Mouse (Mus musculus) CD4-positive, CD25-positive, alpha-beta regulatory T cell, adult 4 months (primary cell): ENCODE measurements around the gene Ip6k1. TPM values are rescaled to one million over a fixed set of nuclear protein-coding genes. Genes with fewer than 3 reads are reported as not detected.

Experiments used
- ATAC-seq: one replicate; pipeline ENCODE4 v1.8.0; 2017
- polyA plus RNA-seq, 2 experiments: library from polyadenylated mRNA; unstranded; fragments of 100-300 nt; shearing (Covaris generic); gene quantifications; one replicate each; pipeline ENCODE4 v1.2.1; 2017

Ip6k1 gene
- 100 to 1,000 TPM in 1 of 2 experiments, 10 to 100 TPM in 1; 65.9 to 118 TPM for polyA plus RNA-seq

DNA sequence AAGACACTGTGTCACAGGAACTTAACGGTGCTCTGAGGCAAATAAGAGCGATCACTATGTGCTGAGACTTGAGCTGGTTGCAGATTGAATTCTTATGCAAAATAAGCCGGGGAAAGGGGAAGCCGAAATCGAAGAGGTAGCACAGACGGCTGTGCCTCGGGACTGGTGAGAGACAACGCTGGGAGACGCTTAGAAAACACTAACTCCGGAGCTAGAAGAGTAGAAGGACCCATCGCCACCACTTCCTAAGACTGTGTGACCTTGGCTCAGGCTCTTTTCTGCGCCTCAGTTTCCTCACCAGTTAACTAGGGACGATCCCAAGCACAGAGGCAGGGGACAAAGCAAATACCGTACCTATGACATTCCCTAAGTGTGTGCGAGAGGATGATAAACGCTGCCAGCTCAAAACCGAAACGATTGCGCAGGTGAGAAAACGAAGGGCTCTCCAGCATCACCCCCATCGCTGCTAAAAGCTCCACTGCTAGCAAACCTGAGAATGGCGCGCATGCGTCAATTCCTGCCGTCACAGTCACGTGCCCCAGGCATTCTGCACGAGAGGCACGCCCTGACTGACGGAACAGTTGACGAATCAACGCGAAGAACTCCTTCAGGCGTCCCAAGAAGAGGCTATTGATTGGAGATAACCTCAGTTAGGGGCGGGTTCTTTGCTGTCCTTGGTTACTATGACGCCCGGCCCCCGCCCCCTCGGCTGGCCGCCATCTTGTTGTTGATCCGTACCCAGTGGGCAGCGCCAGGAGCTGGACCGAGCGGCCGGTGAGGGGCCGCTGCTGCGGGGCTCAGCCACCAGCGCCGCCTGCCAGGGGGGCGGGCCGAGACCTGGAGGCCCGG is at the start of gene Ip6k1:
Gene Ip6k1 (plus strand): TSS at position 580 of the 849 bp plus-strand sequence.
- peak; percentile 99 for ATAC-seq

DNA sequence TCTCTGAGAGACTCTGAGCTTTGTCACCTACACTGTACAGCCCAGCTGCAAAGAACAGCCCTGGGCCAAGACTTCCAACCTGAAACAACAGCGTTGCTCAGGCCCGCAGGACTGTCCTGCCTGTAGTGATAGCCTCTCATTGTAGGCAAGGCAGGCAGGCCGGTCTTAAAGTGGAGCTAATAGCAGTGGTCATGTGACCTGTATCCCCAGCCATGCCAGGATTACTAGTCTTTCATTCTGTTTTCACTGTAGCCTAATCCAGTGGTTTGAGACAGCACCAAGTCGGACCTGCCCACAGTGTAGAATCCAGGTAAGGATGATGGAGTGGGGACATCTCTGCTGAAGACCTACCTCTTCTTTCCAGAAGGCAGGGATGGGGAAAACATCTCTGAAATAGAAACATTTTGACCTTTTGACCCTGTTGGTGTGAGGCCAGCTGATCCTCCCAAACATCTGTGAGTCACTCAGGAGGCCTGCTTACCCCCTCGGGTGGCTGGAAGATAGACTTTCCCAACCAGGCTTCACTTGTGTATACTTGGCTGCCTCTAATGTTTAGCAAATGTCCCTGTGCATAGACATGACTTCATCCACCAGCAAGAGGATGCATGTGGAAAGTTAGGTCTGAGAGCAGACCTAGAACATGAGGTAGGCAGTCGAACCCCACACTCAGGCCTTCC is 46.5 kb upstream of the Ip6k1 start:
- ATAC-seq: no peak

DNA sequence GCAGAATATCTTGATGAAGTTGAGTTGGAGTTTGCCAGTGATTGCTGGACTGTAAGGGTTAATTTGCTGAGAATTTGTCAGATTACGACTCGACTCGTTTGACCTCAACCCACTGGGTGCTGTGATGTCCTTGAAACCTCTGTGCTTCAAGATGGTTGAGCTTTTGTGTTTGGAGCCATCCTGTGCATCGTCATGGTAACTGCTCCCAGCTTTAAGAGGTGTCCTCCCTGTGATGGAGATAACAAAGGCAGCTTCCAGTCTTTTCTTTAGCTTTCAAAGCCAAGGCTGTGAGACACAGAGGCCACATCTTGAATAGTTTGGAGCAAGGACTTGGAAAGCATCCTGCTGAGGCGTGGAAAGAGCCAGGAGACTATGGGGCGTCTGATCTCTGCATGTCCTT is 45.2 kb upstream of the Ip6k1 start:
- no peak for ATAC-seq

DNA sequence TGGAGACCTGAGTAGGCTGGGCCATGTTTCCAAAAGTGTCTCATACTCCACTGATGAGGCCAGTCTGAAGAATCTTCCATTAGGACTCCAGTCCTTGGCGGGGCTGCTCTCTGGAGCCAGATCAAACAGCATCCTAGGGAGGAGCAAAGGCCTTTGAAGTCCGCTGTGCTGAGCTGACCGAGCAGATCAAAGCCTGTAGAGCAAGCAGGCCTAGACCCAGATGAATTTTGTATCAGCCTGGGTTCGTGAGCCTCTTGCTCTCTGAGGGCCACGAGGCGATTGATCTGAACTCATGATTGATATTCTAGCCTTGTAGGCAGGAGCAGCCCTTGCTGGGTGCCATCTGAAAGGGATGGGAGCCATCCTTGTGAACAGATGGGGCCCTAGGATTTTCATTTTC is 42.4 kb upstream of the Ip6k1 start:
- no peak for ATAC-seq

DNA sequence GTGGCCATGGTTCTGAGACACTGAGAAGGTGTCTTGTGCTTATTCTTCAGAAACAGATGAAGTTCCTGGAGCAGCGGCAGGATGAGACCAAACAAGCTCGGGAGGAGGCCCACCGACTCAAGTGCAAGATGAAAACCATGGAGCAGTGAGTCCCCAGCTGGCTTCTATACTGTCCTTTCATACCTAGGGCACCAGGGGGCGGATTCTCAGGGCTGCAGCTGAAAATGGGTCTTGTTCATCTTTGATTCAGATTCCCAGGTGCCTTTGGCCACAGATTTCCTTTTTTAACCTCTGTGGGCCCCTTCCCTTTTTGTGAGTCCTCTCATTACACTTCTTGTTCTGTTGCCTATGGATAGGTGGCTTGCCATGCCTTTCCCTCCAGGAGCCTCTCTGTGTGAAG is 41.4 kb upstream of the Ip6k1 start:
- no peak for ATAC-seq

DNA sequence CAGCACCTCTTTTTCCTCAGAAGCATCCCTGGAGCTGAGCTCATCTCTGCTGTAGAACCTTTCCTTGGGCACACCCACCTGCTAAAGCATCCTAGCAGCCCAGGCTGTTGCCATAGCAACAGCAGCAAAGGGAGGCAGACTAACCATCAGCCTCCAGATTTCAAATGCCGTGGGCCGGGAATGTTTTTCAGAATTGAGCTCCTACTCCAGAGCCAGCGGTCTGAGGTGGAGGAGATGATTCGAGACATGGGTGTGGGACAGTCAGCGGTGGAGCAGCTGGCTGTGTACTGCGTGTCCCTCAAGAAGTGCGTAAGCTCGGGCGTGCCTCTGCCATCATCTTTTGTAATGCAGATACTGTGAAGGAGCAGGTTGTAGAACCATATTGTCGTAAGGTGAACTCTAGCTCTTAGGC is 40.9 kb upstream of the Ip6k1 start:
- ATAC-seq: no peak

DNA sequence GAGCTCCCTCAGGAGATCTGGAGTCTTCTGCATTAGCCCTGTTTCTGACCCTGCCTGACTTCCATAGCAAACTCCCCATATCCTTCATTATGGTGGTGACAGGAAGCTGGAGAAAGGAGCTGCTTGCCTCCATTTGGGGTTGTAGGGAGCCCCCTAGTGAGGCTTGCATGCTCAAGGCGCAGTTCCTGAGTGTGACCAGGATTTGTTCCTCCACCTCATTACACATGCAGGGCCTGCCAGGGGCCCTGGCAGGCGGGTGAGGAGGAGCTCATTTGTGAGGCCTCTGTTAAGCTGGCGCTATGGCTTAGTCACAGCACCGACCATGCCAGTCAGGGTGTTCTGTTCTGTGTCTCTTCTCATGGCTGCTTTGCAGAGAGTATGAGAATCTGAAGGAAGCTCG is 40.4 kb upstream of the Ip6k1 start:
- ATAC-seq: no peak

DNA sequence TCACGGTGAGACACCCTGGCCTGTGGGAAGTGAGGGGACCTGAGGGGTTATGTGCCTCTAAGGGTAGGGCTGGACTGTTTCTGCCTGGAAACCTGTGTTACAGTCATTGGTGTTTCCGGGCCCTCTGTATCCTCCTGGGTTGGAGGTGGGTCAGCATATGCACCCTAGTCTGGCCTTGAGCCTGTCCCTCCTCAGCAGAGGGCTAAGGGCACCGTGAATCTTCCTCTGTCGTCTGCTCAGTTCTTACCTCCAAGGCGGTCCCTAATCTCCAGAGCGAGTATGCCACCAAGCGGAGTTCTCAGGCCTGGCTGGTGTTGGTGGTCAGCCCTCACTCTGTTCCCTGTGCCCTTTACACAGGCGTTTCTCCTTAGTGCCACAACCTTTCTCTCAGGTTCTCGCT is 39.4 kb upstream of the Ip6k1 start:
- ATAC-seq: no peak

DNA sequence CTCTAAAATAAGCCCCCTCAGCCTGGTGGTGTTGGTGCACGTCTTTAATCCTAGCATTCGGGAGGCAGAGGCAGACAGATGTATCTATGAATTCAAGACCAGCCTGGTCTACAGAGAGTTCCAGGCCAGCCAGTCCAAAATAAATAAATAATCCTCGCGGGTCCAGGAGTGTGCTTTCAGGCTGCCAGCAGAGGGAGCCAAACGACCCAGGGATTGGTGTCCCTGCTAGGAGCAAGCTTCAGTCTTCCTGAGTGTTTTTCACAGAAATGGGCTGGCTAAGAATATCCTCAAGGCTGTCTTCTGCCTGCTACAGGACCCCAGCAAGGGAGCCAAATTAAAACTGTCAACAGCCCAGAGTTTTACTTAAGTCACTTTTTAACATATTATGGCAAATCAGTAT is 38.6 kb upstream of the Ip6k1 start:
- ATAC-seq: peak; percentile 73

DNA sequence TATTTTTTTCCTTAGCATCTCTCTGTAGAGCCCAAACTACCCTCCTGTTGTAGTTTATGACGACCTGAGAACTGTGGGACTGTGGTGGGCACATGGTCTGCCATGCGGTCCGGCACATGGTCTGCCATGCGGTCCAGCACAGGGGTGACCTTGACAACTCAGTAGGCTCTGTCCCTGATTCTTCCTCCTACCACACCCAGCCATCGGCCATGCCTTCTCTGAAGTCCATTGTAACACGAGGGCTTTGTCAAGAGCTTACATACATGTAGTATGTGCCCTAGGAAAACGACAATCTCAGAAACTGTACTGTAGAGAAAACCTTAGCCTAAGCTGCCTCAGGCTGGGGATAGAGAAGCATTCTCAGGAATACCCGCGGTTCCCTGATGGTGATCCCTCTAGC is 37.6 kb upstream of the Ip6k1 start:
- ATAC-seq: no peak

DNA sequence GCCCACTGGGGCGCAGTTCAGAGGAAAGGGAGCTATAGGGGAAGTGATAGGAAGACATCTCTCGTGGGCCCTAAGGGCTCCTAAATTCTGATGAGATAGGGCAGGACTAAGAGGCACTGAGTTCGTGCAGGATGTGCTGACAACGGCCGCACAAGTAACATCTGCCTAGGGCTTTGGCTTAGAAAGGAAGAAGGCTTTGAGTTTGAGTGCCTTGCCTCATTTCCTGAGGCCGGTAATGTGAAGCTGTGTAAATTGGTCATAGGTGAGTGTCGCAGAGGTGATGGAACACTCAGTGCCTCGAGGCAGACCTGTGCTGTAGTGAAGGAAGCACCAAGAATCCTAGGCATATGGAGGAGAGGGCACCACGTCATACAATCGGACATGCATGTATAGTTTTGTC is 35.6 kb upstream of the Ip6k1 start:
- ATAC-seq: no peak

DNA sequence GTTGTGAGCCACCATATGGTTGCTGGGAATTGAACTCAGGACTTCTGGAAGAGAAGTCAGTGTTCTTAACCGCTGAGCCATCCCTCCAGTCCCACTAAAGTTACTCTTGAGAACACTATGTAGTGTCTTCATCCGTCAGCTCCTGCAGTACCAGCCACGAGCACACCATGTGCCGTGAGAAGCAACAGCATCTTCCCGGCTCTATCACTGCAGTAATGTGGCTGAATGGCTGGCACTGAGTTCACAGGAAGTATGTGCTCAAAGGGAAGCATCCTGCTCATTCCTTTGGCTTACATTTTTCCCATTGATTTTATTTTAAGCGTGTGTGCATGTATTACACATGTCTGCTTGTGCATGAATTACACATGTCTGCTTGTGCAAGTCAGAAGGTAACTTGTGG is 34.9 kb upstream of the Ip6k1 start:
- ATAC-seq: no peak

DNA sequence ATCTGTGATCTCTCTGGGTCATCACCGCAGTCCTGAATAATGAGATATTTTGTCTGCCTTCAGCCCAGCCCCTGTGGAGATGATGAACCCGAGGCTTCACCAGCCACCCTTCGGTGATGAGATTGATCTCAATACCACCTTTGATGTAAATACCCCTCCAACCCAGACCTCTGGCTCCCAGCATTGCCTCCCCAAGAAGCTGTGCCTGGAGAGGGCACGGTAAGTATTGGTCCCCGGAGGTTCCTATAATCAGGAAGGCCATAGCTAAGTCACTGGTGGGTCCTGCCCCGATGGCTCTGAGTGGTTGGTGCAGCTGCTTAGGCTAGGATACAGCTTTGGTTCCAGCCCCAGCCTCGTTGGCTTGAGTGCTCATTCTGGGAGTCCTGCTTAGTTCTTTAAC is 33.8 kb upstream of the Ip6k1 start:
- no peak for ATAC-seq

DNA sequence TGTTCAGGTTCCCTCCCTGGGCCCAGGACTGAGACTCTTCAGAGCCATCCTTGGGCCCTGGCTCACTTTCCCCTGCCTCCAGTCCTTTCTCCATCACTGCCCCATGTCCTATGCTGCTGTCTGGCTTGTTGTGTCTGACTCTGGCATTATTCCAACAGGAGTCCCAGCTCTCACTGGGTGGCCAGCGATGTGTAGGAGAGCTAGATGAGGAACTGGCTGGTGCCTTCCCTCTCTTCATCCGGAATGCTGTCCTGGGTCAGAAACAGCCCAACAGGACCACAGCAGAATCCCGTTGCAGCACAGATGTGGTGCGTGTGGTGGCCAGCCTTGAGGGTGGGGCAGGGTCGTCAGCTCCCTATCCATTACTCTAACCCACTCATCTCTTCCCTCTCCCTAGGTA is 32.0 kb upstream of the Ip6k1 start:
- ATAC-seq: no peak

DNA sequence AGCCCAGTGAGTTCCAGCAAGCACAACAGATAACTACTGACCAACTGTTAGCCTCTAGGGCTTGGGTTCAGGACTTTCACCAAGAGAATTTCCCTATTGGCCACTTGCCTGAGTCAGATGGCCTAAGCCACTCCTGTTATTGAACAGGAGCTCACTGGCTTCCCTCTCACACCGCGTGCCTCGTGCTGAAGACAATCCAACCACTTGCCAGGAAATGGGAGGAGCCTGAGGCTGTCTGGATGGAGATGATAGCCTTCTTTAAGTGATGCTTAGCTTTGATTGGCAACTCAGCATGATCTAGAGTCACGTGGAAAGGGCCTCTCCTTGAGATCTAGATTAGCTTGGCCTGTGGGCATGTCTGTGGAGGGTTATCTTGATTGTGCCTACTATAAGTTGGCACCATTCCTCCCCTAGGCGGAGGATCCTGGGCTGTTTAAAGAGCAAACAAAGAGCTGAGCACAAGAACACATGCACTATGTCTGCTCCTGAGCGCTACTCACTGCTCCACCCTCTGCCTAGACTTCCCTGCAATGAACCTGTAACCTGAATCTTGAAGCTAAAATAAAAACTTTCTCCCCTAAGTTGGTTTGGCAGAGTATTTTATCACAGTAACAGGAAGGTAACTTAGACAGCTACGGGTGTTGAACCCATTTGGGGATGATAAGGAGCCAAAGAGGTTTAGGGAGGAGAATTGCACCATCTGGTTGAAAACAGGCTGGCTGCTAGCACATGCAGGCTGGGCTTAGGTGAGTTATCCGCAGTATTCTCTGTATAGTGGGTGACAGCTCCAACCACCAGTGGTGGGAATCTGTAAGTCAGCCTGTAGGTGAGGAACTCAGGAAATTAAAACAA is 30.4 kb upstream of the Ip6k1 start:
- ATAC-seq: no peak

DNA sequence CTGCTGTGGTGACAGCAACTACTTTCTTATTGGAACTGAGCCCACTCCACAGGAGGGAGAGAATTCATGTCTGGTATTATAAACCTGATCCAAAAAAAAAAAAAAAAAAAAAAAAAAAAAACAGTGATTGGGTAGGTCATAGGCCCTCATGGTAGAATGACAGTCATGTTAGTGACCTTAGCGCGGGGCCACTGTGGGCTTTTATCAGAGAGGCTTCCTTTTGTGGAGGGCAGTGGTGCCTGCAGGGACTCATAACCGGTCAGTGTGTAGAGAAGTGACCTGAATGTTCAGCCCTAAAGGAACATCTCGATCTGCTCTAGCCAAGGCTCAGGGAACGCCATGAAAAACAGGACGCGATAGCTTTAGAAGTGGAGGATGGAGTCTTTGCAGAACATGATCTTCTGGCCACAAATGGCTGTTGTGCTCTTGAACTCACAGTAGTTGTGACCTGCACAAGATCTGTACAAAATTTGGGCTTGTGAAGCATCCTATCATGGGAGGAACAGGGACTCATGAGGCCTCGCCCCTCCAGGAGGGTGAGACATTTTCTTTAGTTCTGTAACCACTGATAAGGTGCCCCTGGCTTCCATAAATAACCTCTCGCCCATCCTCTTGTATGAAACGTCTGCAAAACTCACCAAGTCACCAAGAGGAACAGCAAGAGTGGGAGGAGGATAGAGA is 27.7 kb upstream of the Ip6k1 start:
- no peak for ATAC-seq

DNA sequence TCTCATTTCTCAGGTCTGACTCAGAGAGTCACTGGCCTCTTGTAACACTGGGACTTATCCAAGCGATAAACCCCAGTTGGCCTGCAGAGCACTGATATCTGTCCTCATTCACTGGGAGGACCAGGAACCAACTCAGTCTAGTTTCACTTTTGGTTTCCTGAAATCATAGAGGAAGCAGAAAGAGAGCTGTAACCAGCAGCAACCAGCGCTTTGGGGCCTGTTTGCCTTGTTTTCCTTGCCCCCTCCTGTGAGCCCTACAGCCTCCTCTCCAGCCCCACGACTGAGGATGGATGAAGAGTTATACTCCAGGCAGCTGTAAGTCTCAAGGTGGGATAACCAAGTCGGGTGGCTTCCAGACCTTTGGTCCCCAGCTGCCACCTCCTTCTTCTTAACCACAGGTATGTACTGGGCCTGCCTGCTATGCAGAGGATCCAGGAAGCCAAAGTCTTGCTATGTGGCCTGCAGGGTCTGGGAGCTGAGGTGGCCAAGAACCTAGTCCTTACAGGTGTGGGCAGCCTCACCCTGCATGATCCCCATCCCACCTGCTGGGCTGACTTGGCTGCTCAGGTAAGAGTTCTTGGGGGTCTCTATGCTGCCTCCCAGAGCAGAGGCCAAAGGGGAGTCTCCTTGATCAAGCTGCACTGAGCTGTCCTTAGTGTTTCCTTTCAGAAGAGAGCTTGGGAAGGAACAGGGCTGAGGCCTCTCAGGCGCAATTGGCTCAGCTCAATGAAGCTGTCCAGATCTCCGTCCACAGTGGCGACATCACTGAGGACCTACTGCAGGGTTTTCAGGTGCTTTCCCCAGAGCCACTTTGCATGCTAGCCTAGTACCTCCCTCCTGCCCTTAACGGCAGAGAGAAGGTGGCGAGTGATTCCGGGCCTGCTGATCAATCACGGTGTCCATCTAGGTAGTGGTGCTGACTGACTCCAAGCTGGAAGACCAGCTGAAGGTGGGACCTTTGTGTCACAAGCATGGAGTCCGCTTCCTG is 26.6 kb upstream of the Ip6k1 start, which contains the start of gene Uba7:
Gene Uba7 (plus strand): TSS at position 107 of the 988 bp plus-strand sequence.
- ATAC-seq: peak; percentile 93

DNA sequence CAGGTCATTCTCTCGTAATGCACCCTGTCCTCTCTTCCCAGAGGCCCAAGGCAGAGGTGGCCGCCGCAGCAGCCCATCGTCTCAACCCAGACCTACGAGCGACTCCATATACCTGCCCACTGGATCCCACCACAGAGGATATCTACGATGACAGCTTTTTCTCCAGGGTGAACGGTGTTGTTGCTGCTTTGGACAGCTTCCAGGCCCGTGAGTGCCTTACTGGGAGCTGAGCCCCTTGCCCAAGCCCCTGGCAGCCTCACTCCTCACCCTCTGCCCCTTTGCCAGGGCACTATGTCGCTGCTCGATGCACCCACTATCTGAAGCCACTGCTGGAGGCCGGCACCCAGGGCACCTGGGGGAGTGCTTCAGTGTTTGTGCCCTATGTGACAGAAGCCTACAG is 23.5 kb upstream of the Ip6k1 start:
- no peak for ATAC-seq

DNA sequence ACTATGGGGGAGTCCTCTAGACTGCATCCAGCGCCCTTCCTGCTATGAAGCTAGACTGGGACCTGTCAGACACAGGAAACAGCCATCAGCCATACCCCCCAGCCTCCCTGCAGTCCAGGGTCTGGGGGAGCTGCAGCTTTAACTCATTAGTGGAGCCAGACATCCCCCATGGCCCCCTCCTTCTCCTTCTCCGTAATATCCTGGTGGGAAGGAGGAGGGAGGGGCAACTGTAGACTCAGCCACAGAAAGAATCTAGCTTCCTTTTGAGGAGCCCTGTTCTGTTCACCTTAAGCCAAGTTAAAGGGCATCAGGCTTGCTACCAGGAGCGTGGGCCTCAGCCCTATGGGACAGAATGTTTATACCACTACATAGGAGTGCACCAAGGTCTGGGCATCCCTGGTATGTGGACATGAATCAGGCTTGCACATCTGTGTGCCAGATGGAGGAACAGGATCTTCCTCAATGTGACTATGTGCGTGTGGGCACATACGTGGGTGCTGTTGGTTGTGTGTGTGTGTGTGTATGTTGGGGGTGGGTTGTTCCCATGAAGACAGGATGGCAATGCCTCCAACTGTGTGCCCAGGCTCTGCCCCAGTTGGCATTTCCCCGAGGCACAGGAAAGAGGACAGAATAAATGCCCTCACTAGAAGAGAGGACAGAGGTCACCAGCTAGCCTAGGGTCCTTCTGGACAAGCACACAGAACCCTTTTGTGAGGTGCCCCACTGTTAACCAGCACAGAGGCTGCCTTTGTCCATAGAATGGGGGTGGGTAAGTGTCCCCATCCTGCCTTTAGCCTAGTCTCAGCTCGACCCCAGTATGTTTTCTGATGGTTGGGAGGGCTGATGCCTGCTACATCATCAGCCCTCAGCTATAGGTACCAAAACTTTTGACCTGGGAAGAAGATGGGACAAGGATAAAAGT is 20.4 kb upstream of the Ip6k1 start:
- ATAC-seq: no peak

DNA sequence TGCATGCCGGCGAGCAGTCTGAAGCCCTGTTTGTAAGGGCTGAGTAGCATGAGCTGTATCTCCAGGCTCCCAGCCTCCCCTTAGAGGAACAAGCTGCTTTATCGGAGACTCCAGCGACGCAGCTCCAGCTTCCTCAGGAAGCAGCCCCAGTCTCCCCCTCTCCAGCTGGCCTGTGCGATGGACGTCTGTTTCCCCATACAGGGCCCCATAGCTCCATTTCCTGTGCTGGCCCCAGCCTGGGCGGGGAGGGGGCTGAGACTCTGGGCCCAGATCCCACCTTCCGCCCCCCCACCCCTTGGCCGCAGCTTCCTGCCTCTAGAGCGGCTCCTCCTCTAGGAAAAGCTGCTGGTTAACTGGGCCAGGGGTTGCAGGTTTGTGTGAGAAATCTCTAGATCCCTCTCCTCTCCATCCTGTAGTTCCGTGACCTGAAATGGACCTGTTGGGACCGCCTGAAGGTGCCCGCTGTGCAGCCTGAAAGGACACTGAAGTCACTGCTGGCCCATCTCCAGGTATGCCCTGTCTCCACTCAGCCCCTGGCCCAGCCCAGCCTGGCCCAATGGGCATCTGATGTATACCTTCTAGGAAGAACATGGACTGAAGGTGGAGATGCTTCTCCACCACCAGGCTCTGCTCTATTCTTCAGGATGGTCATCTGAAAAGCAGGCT is 19.5 kb upstream of the Ip6k1 start, which contains the start of gene Gm20661:
Gene Gm20661 (plus strand): TSS at position 378 of the 666 bp plus-strand sequence.
- ATAC-seq: no peak
